Mouse (Mus musculus) CH12.LX (cell line): ENCODE data around the gene B3gat3.

Experiments
- CTCF ChIP-seq, 2 experiments: IDR thresholded peaks in 1 of 2; conservative IDR thresholded peaks in 1 of 2; 2 replicates each; pipeline ENCODE4 v1.5.1; 2011 to 2012; ENCODE audit warnings: low read depth in 2 of 2, low read length in 2 of 2, improper control_type of control experiment in 1 of 2, inconsistent platforms in 1 of 2, mild to moderate bottlenecking in 1 of 2, moderate library complexity in 1 of 2
- NRF1 ChIP-seq: IDR thresholded peaks from 2 replicates; pipeline ENCODE4 v1.6.1; 2014; ENCODE audit warnings: low read depth, mild to moderate bottlenecking, inconsistent platforms, low read length, improper control_type of control experiment, moderate library complexity
- POLR2A ChIP-seq: IDR thresholded peaks from 2 replicates; pipeline ENCODE4 v1.6.1; 2011; ENCODE audit warnings: low read depth, mild to moderate bottlenecking, improper control_type of control experiment, low read length
- TBP ChIP-seq: conservative IDR thresholded peaks from 2 replicates; pipeline ENCODE4 v1.6.1; 2011; ENCODE audit warnings: low read depth, low read length, improper control_type of control experiment
- UBTF ChIP-seq: IDR thresholded peaks from 2 replicates; pipeline ENCODE4 v1.6.1; 2012; ENCODE audit warnings: low read depth, mild to moderate bottlenecking, inconsistent platforms, low read length, improper control_type of control experiment, moderate library complexity
- USF2 ChIP-seq: conservative IDR thresholded peaks from 2 replicates; pipeline ENCODE4 v1.6.1; 2011; ENCODE audit warnings: low read depth, low read length, improper control_type of control experiment

DNA sequence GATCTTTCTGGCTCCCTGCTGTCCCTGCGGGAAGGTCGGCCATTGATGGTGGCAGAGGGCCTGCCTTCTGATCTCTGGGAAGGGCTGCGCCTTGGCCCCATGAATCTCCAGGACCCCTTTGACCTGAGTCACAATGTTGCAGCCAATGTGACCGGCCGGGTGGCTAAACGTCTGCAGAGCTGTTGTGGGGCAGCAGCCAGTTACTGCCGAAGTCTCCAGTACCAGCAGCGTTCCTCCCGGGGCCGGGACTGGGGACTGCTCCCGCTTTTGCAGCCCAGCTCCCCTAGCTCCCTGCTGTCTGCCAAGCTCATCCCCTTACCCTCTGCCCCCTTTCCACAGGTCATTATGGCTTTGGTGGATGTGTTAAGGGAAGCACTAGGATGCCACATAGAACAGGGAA, 44.9 kb downstream of the B3gat3 start:
- TF ChIP-seq TBP (no peak), CTCF (conservative IDR thresholded peaks at IDR 0.05 in 1 of 2, IDR thresholded peaks at IDR 0.05 in 1 of 2; ENCODE audit: low read depth in 2 of 2, low read length in 2 of 2) (no peak), POLR2A (no peak), NRF1 (no peak), UBTF (no peak), USF2 (no peak)
